Mouse (Mus musculus) cortical plate, adult 2 months (tissue): ENCODE data around the gene Aadat.

Experiments used
- CTCF ChIP-seq: fragments of 200-500 bp; IDR thresholded peaks from 2 replicates; pipeline ENCODE4 v1.5.1; 2011; ENCODE audit warnings: mild to moderate bottlenecking, control low read depth, low read length; ENCODE audit not compliant: insufficient read depth; ENCODE audit errors: extremely low read depth
- POLR2A ChIP-seq: fragments of 200-500 bp; IDR thresholded peaks from 2 replicates; pipeline ENCODE4 v1.6.1; 2011; ENCODE audit warnings: mild to moderate bottlenecking, low read length, control low read depth; ENCODE audit not compliant: insufficient read depth; ENCODE audit errors: extremely low read depth

DNA sequence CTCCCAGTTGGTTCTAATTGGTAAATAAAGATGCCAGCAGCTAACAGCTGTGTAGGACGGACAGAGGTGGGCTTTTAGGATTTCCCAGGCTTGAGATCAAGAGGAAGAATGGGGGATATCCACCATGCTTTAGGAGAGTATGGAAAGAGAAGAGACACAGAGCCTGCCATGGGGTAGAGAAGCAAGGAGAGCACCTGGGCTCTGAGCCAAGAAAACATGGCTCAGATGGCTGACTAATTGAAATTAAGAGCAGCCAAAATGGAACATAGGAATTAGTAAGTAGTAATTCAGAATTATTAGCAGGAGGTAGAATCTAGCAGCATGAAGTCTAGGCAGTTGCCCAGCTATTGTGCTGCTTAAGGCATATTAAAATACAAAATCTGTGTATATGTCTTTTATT is 71.5 kb downstream of the Aadat start:
- TF ChIP-seq POLR2A (no peak), CTCF (no peak)
